Mouse (Mus musculus): ENCODE data around the gene Ash1l.

DNA sequence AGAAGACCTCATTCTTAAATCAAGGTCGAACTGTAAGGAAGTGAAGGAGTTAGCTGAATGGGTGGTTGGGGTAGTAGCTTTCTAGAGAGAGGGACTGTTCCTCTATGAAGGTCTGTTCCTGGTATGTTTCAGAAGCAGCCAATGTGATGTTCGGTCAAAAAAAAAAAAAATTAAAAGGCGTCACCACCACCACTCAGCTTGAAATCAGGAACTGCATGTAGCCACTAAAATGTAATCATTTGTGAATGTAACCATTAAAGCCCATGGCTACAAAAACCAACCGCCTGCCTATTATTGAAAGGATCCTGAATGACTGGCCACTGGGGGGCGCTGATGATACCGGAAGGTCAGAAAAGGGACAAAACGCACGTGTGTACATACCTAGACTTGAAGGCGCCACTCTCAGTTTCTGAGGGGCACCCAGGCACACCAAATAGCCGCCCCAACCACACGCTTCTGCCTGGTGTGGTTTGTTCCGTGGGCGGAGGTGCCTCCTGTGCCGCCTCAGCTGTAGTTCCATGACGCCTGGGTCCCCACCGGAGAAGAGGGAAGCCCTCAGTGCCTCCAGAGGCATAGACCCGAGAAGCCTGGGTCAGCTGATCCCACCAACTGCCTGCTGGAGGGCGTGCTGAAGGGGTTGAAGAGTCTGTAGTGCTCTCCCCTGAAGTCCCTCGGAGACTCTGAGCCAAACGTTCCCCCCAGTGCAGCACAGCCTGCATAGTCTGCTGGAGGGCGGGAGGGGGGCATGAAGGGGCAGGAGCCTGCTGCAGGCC, 137.1 kb downstream of the Ash1l start:
- peak; percentile 64; the same call in 1 of the 2 replicates for TF ChIP-seq CTCF (IDR thresholded peaks at IDR 0.05; ENCODE audit: control insufficient read depth, insufficient read depth, insufficient replicate concordance, low read depth, low read length)
- TF ChIP-seq POLR2A (IDR thresholded peaks at IDR 0.05; ENCODE audit: control insufficient read depth, low read depth, low read length) = no peak
